Mouse (Mus musculus) spleen, adult 2 months (tissue): ENCODE results near the gene Snapc5.

Experiments used
- CTCF ChIP-seq: fragments of 200-500 bp; IDR thresholded peaks from 2 replicates; pipeline ENCODE4 v1.5.1; 2011; ENCODE audit warnings: mild to moderate bottlenecking, inconsistent platforms; ENCODE audit not compliant: insufficient read depth, insufficient read length, insufficient replicate concordance; ENCODE audit errors: extremely low read depth
- POLR2A ChIP-seq: fragments of 200-500 bp; IDR thresholded peaks from 2 replicates; pipeline ENCODE4 v1.6.1; 2011; ENCODE audit warnings: low read depth, low read length, inconsistent platforms

- no peak for TF ChIP-seq CTCF
- no peak for TF ChIP-seq POLR2A
Measured at GRCm38 (mm10) chr9:64214452-64214851, 35.4 kb downstream of the Snapc5 start.
